Mouse (Mus musculus): ENCODE measurements around the gene Arhgap33. TPM values are rescaled to one million over a fixed set of nuclear protein-coding genes. Genes with fewer than 3 reads are reported as not detected.

Arhgap33 gene
- 1.5 and 1.6 TPM in 2 replicates for polyA plus RNA-seq (2015; fragmentation: Nextera tagmentation; extraction: Ambion mirVana)

DNA sequence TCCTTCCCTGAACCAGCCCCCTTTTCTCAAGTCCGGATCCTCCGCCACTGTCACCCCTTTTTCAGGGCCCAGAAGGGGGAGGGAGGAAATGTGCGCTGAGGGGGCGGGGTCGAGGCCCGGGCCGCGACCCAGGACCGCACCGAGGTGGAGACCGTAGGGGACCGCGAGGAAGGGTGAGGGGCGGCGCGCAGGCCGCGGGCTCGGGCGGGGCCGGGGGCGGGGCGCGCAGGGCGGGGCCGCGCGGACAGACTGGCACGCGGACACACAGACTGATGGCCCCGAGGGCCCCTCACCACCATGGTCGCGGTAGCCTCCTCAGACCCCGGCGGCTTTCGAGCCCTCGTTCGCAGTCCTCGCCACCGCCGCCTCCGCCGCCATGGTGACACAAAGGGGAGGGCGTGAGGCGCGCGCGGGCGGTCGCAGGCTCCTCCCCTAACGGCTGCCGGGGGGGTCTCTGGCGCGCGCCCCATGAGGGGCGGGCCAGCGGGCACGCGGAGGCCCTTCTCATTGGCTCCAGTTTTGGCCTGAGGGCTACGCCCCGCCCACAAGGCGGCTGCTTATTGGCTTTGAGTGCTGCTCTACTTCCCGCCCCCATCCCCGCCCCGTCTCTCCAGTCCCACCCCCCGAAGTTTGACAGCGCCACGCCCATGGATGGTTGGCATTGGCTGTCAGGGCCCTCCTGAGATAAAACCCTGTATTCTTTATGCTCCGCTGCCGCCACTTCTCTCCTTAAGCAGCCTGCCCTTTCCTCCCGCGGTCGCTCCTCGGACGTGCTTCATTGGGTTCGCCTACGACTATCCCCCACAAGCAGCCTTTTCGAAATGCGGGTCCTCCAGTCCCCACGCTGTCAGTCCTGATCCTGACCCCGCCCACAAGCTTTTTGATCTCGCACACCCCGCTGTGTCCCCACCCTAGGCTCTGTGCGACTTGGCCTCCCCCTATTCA is at the start of gene Arhgap33:
Gene Arhgap33, minus strand, starts transcription at position 428 of the 945 bp plus-strand sequence.
- H3K27me3 ChIP-seq (ENCODE audit: control insufficient read depth, insufficient read depth, low read length) = no peaks in the 10 kb centered on the region
- DNase-seq (ENCODE audit: low spot score) (peak; percentile 96), ATAC-seq (ENCODE audit: low FRiP score, low TSS enrichment) (peak; percentile 95)
- under 1% methylated on average over 37 of the region's 84 CpGs for WGBS
- no peak within 1 kb of the TSS for H3K27ac ChIP-seq (replicated peaks)
- peaks cover 11% of the 10 kb centered on the region; the same call in 1 of the 2 replicates for H3K36me3 ChIP-seq (ENCODE audit: control insufficient read depth, insufficient read depth, low read length)
- H3K4me1 ChIP-seq (replicated peaks; ENCODE audit: control insufficient read depth, insufficient read depth) = no peaks in the 10 kb centered on the region
- no peaks in the 10 kb centered on the region for H3K9me3 ChIP-seq (ENCODE audit: control insufficient read depth, low read length)
- peak within 1 kb of the TSS; percentile 73 for H3K4me3 ChIP-seq (ENCODE audit: low read depth, low read length)
- peak within 1 kb of the TSS; percentile 97 for H3K4me2 ChIP-seq (replicated peaks; ENCODE audit: low read depth)
- H3K9ac ChIP-seq (ENCODE audit: low read length) = peak within 1 kb of the TSS; percentile 67
- TF ChIP-seq CTCF (IDR thresholded peaks at IDR 0.05; ENCODE audit: low read depth) = no peak
- TF ChIP-seq EP300 (optimal IDR thresholded peaks at IDR 0.05) = no peak

DNA sequence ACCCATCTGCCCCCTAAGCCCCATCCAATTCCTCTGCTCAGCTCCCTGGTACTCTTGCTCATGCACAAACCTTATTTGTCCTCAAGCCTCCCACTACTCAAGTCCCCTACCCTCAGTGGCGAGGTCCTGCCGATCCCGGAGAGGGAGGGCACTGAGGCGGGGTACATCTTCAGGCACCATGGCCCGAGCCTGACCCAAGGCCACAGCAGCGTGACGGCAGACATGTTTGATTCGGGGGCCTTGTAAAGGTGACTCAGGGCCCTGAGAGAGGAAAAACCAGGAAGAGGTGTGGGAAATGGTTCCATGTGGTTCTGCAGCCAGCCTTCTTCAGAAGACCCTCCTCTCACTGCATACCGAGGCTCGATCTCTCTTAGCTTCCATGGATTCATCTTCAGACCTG is 49.5 kb upstream of the Arhgap33 start:
- no peak overlapping the region for H3K9ac ChIP-seq (ENCODE audit: low read length)
- no peak for TF ChIP-seq EP300 (optimal IDR thresholded peaks at IDR 0.05)
- TF ChIP-seq CTCF (IDR thresholded peaks at IDR 0.05; ENCODE audit: low read depth) = no peak
- H3K4me2 ChIP-seq (replicated peaks; ENCODE audit: low read depth) = no peak overlapping the region
- peaks cover 52% of the 10 kb centered on the region for H3K36me3 ChIP-seq (ENCODE audit: control insufficient read depth, insufficient read depth, low read length)
- no peak overlapping the region for H3K4me3 ChIP-seq (ENCODE audit: low read depth, low read length)
- no peak for ATAC-seq (ENCODE audit: low FRiP score, low TSS enrichment)
- no peak overlapping the region for H3K27ac ChIP-seq (replicated peaks)
- H3K4me1 ChIP-seq (replicated peaks; ENCODE audit: control insufficient read depth, insufficient read depth) = 0 out of 2 replicates have a peak, but pooled peaks cover 3% of the 10 kb centered on the region
- no peaks in the 10 kb centered on the region for H3K27me3 ChIP-seq (ENCODE audit: control insufficient read depth, insufficient read depth, low read length)
- H3K9me3 ChIP-seq (ENCODE audit: control insufficient read depth, low read length) = no peaks in the 10 kb centered on the region
- WGBS = 93% methylated on average over 10 of the region's 10 CpGs
- DNase-seq (ENCODE audit: low spot score) = no peak

DNA sequence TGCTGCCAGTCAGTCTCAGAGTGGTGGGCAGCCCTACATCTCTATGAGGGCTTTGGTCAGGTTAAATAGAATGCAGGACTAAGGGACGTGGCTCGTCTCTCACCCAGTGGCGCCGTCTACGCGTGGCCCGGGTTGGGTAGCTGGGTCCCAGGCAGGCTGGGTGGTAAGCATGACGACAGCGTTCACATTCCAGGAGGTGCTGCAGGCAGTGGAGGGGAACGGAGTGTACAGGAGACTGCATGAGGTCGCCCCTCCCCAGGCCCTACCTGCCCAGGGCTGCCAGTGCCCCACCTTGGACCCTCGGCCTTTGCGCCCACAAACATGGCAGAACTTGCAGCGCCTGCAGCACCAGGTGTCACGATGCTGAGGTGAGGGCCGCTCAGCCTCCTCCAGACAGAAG is 46.7 kb upstream of the Arhgap33 start:
- ATAC-seq (ENCODE audit: low FRiP score, low TSS enrichment) = no peak
- WGBS = 92% methylated on average over 16 of the region's 16 CpGs

DNA sequence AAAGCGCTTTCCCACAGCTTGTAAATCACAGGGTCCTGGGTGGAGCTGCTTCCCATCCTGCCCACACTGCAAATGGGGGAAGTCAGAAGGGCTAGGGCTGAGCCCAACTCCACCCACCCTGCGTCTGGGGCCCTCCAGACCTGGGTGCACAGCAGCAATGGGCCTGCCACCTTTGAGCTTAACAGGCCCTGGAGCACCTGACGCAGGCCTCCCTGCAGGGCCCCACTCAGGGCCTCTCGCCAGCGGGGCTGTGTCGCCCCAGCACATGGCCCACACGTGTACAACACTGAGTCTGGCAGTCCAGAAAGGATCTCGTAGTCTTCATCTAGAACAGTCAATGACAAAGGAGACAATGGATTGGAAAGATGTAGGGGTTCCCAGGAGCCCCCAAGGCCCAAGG is 45.1 kb upstream of the Arhgap33 start:
- TF ChIP-seq EP300 (optimal IDR thresholded peaks at IDR 0.05) = no peak
- TF ChIP-seq CTCF (IDR thresholded peaks at IDR 0.05; ENCODE audit: low read depth) = no peak
- Histone ChIP-seq H3K9ac (ENCODE audit: low read length) (no peak overlapping the region), H3K36me3 (ENCODE audit: control insufficient read depth, insufficient read depth, low read length) (peaks cover 81% of the 10 kb centered on the region), H3K9me3 (ENCODE audit: control insufficient read depth, low read length) (no peaks in the 10 kb centered on the region), H3K4me3 (ENCODE audit: low read depth, low read length) (no peak overlapping the region), H3K27ac (replicated peaks) (no peak overlapping the region), H3K27me3 (ENCODE audit: control insufficient read depth, insufficient read depth, low read length) (no peaks in the 10 kb centered on the region), H3K4me1 (replicated peaks; ENCODE audit: control insufficient read depth, insufficient read depth) (no peaks in the 10 kb centered on the region), H3K4me2 (replicated peaks; ENCODE audit: low read depth) (no peak overlapping the region)
- DNase-seq (ENCODE audit: low spot score) (no peak), ATAC-seq (ENCODE audit: low FRiP score, low TSS enrichment) (no peak)
- WGBS = 92% methylated on average over 8 of the region's 8 CpGs

More for the DNA sequence above, 46.7 kb upstream of the Arhgap33 start:
- Histone ChIP-seq H3K4me3 (ENCODE audit: low read depth, low read length) (no peak overlapping the region), H3K9me3 (ENCODE audit: control insufficient read depth, low read length) (no peaks in the 10 kb centered on the region), H3K36me3 (ENCODE audit: control insufficient read depth, insufficient read depth, low read length) (peaks cover 73% of the 10 kb centered on the region), H3K27me3 (ENCODE audit: control insufficient read depth, insufficient read depth, low read length) (no peaks in the 10 kb centered on the region), H3K4me1 (replicated peaks; ENCODE audit: control insufficient read depth, insufficient read depth) (no peaks in the 10 kb centered on the region), H3K9ac (ENCODE audit: low read length) (no peak overlapping the region), H3K27ac (replicated peaks) (no peak overlapping the region), H3K4me2 (replicated peaks; ENCODE audit: low read depth) (no peak overlapping the region)
- no peak for TF ChIP-seq CTCF (IDR thresholded peaks at IDR 0.05; ENCODE audit: low read depth)
- TF ChIP-seq EP300 (optimal IDR thresholded peaks at IDR 0.05) = no peak
- DNase-seq (ENCODE audit: low spot score) = no peak

DNA sequence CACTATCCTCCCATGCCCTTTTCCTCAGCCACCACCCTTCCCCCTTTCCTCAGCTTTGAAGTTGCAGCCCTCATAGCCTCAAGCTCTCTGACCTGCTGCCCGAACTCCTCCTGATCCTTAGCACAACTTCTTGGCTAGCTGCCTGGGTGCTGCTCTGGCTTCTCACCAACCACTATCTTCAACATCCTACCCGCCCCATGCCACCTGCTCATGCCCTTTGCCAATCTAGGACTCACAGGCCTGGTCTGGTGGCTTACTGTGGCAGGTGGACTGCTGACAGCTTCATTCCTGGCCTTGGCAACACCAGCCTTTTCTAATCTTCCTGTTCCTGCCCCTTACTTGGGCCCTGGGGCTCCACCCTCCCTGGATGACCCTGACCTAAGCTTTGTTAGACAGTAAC is 38.1 kb upstream of the Arhgap33 start:
- no peak overlapping the region for H3K27ac ChIP-seq (replicated peaks)
- H3K4me3 ChIP-seq (ENCODE audit: low read depth, low read length) = no peak overlapping the region
- H3K9ac ChIP-seq (ENCODE audit: low read length) = no peak overlapping the region
- no peak overlapping the region for H3K4me2 ChIP-seq (replicated peaks; ENCODE audit: low read depth)
- ATAC-seq (ENCODE audit: low FRiP score, low TSS enrichment) = no peak
- H3K9me3 ChIP-seq (ENCODE audit: control insufficient read depth, low read length) = no peaks in the 10 kb centered on the region
- TF ChIP-seq CTCF (IDR thresholded peaks at IDR 0.05; ENCODE audit: low read depth) = no peak
- TF ChIP-seq EP300 (optimal IDR thresholded peaks at IDR 0.05) = no peak
- WGBS = 64% methylated on average over 2 of the region's 2 CpGs
- no peaks in the 10 kb centered on the region for H3K4me1 ChIP-seq (replicated peaks; ENCODE audit: control insufficient read depth, insufficient read depth)
- peaks cover 69% of the 10 kb centered on the region for H3K36me3 ChIP-seq (ENCODE audit: control insufficient read depth, insufficient read depth, low read length)
- H3K27me3 ChIP-seq (ENCODE audit: control insufficient read depth, insufficient read depth, low read length) = no peaks in the 10 kb centered on the region
- DNase-seq (ENCODE audit: low spot score) = no peak

DNA sequence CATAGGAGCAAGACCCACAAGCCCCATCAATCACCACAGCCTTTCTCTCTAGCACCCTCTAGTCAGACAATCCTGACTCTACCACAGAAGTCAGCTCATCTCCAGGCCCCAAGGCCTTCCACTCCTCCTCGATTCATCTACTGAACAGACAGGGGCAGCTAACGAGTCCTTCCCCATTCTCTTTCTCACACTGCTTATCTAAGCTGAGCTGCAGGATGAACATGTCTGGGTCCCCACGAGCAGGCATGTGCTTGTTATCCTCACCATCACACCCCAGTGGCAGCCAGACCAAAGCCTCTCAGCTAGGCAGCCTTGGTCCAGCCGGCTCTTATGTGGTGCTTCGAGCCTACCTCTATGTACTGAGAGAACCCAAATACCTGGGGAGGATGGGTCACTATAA is 37.5 kb upstream of the Arhgap33 start:
- Histone ChIP-seq H3K4me2 (replicated peaks; ENCODE audit: low read depth) (no peak overlapping the region), H3K9ac (ENCODE audit: low read length) (no peak overlapping the region), H3K4me1 (replicated peaks; ENCODE audit: control insufficient read depth, insufficient read depth) (no peaks in the 10 kb centered on the region), H3K27ac (replicated peaks) (no peak overlapping the region), H3K36me3 (ENCODE audit: control insufficient read depth, insufficient read depth, low read length) (peaks cover 68% of the 10 kb centered on the region), H3K27me3 (ENCODE audit: control insufficient read depth, insufficient read depth, low read length) (no peaks in the 10 kb centered on the region), H3K4me3 (ENCODE audit: low read depth, low read length) (no peak overlapping the region), H3K9me3 (ENCODE audit: control insufficient read depth, low read length) (no peaks in the 10 kb centered on the region)
- no peak for ATAC-seq (ENCODE audit: low FRiP score, low TSS enrichment)
- TF ChIP-seq EP300 (optimal IDR thresholded peaks at IDR 0.05) = no peak
- TF ChIP-seq CTCF (IDR thresholded peaks at IDR 0.05; ENCODE audit: low read depth) = no peak
- DNase-seq (ENCODE audit: low spot score) = no peak
- 89% methylated on average over 5 of the region's 5 CpGs for WGBS
